ENCODE assay signal across 9 mouse cellular contexts in the genomic region with DNA sequence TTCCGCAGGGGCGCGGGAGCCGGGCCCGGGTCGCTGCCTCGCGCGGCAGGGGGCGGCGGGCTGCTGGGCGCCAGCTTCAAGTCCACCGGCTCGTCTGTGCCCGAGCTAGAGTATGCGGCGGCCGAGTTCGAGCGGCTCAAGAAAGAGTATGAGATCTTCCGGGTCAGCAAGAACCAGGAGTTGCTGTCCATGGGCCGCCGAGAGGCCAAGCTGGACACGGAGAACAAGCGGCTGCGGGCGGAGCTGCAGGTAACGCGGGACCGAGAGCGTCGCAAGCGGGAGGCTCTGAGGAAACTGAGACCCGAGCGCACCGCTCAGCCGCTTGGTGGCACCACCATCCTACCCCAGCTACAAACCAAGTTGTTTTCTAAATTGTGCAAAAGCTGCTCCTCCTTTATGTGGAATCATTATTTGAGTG. TPM values are rescaled to one million over a fixed set of nuclear protein-coding genes. Genes with fewer than 3 reads are reported as not detected.
DNase-seq lines count a peak whose midpoint lies in the region; ATAC-seq and TF ChIP-seq lines count a peak whose summit lies in the region.
"Had no signal": no experiment of that assay in that cellular context is flagged by ENCODE, and none has a peak within 500 bp of the region (broad histone marks: within the 10 kb centered on the region; RNA-seq: fewer than 3 reads in every experiment).

No protein-coding gene starts in this region.

- no peak; the same call in 1 of the 2 replicates for TF ChIP-seq POLR2A in bone marrow, adult 2 months (IDR thresholded peaks at IDR 0.05; ENCODE audit: borderline replicate concordance, control insufficient read depth, low read depth, low read length)

- H3K4me3 ChIP-seq in bone marrow, adult 2 months (replicated peaks; ENCODE audit: control insufficient read depth, low read depth, low read length) = peak overlapping the region; percentile 76
- H3K4me3 ChIP-seq in forebrain, postnatal 0 days (ENCODE audit: low read depth, low read length) = peak overlapping the region; percentile 56
- peak overlapping the region; percentile 79 for H3K4me3 ChIP-seq in lung, embryonic 15.5 days

- TF ChIP-seq CTCF in bone marrow, adult 2 months (IDR thresholded peaks at IDR 0.05; ENCODE audit: control insufficient read depth, insufficient read depth, low read length) = peak; percentile 57
- TF ChIP-seq CTCF in forebrain, postnatal 0 days (IDR thresholded peaks at IDR 0.05; ENCODE audit: low read depth) = peak; percentile 82

- H3K4me1 ChIP-seq in bone marrow, adult 2 months (ENCODE audit: control insufficient read depth, insufficient read depth, low read length) = no peaks in the 10 kb centered on the region; the same call in 1 of the 2 replicates
- H3K4me1 ChIP-seq in forebrain, postnatal 0 days (ENCODE audit: insufficient read depth) = no peaks in the 10 kb centered on the region
- H3K4me1 ChIP-seq in lung, embryonic 15.5 days = peaks cover 20% of the 10 kb centered on the region

- peak; percentile 74 for DNase-seq in layer of hippocampus, adult 11-12 months (ENCODE audit: low spot score)
- no peak for DNase-seq in layer of hippocampus, postnatal 10 days (ENCODE audit: low spot score in 2 of 2)
- peak; percentile 89 for DNase-seq in forebrain, postnatal 0 days
- DNase-seq in kidney, postnatal 14 days = peak; percentile 81
- DNase-seq in ovary, postnatal 14 days (ENCODE audit: low spot score) = peak; percentile 55
- peak; percentile 72 for DNase-seq in urinary bladder, postnatal 14 days (ENCODE audit: low spot score)

- no peaks in the 10 kb centered on the region for H3K9me3 ChIP-seq in forebrain, postnatal 0 days (ENCODE audit: low read length)
- no peaks in the 10 kb centered on the region for H3K9me3 ChIP-seq in lung, embryonic 15.5 days

- H3K27me3 ChIP-seq in forebrain, postnatal 0 days (ENCODE audit: insufficient read depth, low read length) = no peaks in the 10 kb centered on the region
- no peaks in the 10 kb centered on the region for H3K27me3 ChIP-seq in lung, embryonic 15.5 days

- H3K9ac ChIP-seq in forebrain, postnatal 0 days = peak overlapping the region; percentile 65
- peak overlapping the region; percentile 66 for H3K9ac ChIP-seq in lung, embryonic 15.5 days

- ATAC-seq in forebrain, postnatal 0 days = peak; percentile 57
- ATAC-seq in lung, embryonic 15.5 days (ENCODE audit: borderline replicate concordance, extremely low read depth, low FRiP score, low TSS enrichment) = peak; percentile 43

- H3K36me3 ChIP-seq in forebrain, postnatal 0 days (ENCODE audit: insufficient read depth) = no peaks in the 10 kb centered on the region
- peaks cover 4% of the 10 kb centered on the region; the same call in 1 of the 2 replicates for H3K36me3 ChIP-seq in lung, embryonic 15.5 days

- H3K27ac ChIP-seq in bone marrow, adult 2 months (ENCODE audit: control insufficient read depth, insufficient read depth, low read depth, low read length, poor library complexity) = peak overlapping the region; percentile 30; the same call in 1 of the 2 replicates
- H3K27ac ChIP-seq in forebrain, postnatal 0 days (ENCODE audit: low read depth, low read length) = peak overlapping the region; percentile 85
- peak overlapping the region; percentile 85 for H3K27ac ChIP-seq in lung, embryonic 15.5 days

- WGBS in bone marrow, adult 2 months = under 1% methylated on average over 37 of the region's 37 CpGs
- WGBS in forebrain, postnatal 0 days = under 1% methylated on average over 37 of the region's 37 CpGs
- under 1% methylated on average over 37 of the region's 37 CpGs for WGBS in lung, embryonic 15.5 days

- peak overlapping the region; percentile 69 for H3K4me2 ChIP-seq in forebrain, postnatal 0 days (ENCODE audit: low read depth)
- peak overlapping the region; percentile 87 for H3K4me2 ChIP-seq in lung, embryonic 15.5 days

RNA-seq across cellular contexts. Expression of gene Nphp3, which starts 0.6 kb away (rescaled TPM):
- 10 to 100 TPM in 1 of 2 experiments, 1 to 10 TPM in 1; 8.2 to 12.0 TPM for total RNA-seq in layer of hippocampus, postnatal 10 days (2021)
- 0.72 and 8.1 TPM in 2 replicates for polyA plus RNA-seq in bone marrow, adult 2 months (2011; ENCODE audit: insufficient read depth, insufficient read length, low replicate concordance, missing spikeins)
- total RNA-seq in forebrain, postnatal 0 days (2014; rRNA removed) = 4.7 and 7.4 TPM in 2 replicates
- polyA plus RNA-seq in forebrain, postnatal 0 days (2015; fragmentation: Nextera tagmentation; extraction: Ambion mirVana) = 0.53 and 1.9 TPM in 2 replicates
- 4.7 and 4.9 TPM in 2 replicates for polyA plus RNA-seq in lung, embryonic 15.5 days (2015; fragmentation: Nextera tagmentation; extraction: Ambion mirVana)

RNA-seq across cellular contexts. Expression of gene Gm28305, which starts 37.5 kb away (rescaled TPM):
- total RNA-seq in layer of hippocampus, postnatal 10 days (2021) = not detected
- 3.4 TPM in 1 of 2 replicates, not detected in the other for polyA plus RNA-seq in bone marrow, adult 2 months (2011; ENCODE audit: insufficient read depth, insufficient read length, low replicate concordance, missing spikeins)
- not detected in 2 replicates for total RNA-seq in forebrain, postnatal 0 days (2014; rRNA removed)
- polyA plus RNA-seq in forebrain, postnatal 0 days (2015; fragmentation: Nextera tagmentation; extraction: Ambion mirVana) = not detected in 2 replicates
- not detected in 2 replicates for polyA plus RNA-seq in lung, embryonic 15.5 days (2015; fragmentation: Nextera tagmentation; extraction: Ambion mirVana)
- total RNA-seq: heart, adult 18-20 months had no signal

Comparison
In these comparisons a context has a peak if more than half of its experiments do, and no peak if none do; other contexts are left out.
1. DNase-seq: peak in layer of hippocampus, adult 11-12 months (single experiment), forebrain, postnatal 0 days (single experiment), kidney, postnatal 14 days (single experiment), ovary, postnatal 14 days (single experiment) and urinary bladder, postnatal 14 days (single experiment); none in layer of hippocampus, postnatal 10 days (0 of 2).
2. H3K27ac ChIP-seq: peak in every context shown above with its lines; median percentile 85 in forebrain, postnatal 0 days; 85 in lung, embryonic 15.5 days; 30 in bone marrow, adult 2 months.
3. Peak in every context shown above with its lines, with median percentiles within 50 percentile points of each other: H3K4me3 ChIP-seq.